Mouse (Mus musculus) ES-Bruce4 (cell line): ENCODE measurements at regions not wholly inside any gene's neighbourhood (a gene's known extent, or its start where the extent isn't known, plus 50 kb on each side); places are given as distances from the start of the nearest gene placed in this dataset.

Experiments used
- CTCF ChIP-seq: IDR thresholded peaks from one replicate; pipeline ENCODE4 v1.8.1; 2011; ENCODE audit warnings: low read depth, low read length
- POLR2A ChIP-seq: IDR thresholded peaks from one replicate; pipeline ENCODE4 v1.8.1; 2011; ENCODE audit warnings: low read length; ENCODE audit not compliant: insufficient read depth

GRCm38 (mm10) chr10:118711529-118711928 is 158.5 kb downstream of the Dyrk2 start:
- TF ChIP-seq POLR2A (no peak), CTCF (no peak)
